Mouse (Mus musculus) cerebellum, adult 11 months (tissue): ENCODE results near the gene Pcnx3.
"Not testable (repeated sequence)": the region's sequence is repeated elsewhere in the genome, so short reads cannot be mapped to it uniquely, and the experiment has no call there.

ENCODE experiments used
- DNase-seq: peaks from one replicate; pipeline ENCODE4 v3.0.0; 2022

The Pcnx3 gene

DNA sequence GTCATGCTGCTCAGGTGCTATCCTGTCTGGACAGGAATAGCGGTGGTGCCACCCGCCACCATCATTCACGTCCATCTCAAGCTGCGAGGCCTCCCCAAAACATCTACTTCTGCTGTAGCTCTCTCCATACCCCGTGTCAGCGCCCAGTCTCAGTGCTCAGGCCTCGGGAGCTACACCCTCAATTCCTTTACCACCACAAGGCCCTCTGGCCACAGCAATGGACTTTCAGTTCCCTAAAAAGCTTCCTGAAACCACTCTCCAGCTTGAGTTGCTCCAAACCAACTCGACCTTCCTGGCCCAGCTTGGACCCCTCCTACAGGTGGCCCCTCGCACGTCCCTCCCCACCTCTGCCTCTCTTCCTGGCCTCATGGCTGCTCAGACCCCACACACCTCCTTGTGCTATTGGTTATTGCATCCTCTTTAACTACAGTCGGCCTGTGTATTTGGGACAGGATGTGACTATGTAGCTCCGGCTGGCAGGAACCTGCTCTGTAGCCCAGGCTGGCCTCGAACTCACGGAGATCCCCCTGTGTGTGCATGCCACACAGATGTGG is 23.3 kb upstream of the Pcnx3 start:
- no peak for DNase-seq

DNA sequence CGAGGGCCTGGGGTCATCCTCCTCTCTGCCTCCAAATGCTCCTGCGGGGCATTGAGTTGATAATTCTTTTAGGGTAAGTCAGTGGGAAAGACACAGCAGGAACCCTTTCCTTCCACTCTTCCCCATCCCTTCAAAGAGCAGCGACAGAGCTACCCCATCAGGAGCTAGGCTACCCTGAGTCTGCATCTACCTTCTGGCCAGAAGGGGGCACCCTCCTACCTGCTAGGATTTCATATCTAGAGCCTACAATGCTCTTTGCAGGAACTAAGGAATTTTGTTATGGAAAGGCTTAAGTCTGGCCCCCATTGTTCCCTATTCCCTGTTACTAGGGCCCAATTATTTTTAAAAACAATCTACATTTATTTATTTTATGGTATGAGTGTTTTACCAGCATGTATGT is 22.5 kb upstream of the Pcnx3 start:
- peak; percentile 70 for DNase-seq

DNA sequence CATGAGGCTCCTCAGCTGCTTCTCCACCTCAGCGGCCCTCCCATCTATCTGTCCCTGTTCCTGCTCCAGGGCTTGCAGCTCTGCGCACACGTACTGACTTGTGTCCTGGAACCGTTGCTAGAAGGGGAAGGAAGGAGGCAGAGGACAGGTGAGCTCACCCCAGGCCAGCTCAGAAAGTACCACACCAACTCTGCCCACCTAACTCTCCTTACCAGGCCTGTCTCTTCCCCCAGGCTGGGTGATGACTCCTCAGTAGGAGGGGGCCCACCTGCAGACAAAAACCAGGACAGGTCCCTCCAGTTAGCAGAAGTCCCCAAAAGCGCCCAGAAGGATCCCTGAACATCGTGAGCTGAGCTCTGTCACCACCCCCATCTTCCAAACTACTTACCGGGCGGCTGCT is 21.9 kb upstream of the Pcnx3 start:
- DNase-seq: no peak

DNA sequence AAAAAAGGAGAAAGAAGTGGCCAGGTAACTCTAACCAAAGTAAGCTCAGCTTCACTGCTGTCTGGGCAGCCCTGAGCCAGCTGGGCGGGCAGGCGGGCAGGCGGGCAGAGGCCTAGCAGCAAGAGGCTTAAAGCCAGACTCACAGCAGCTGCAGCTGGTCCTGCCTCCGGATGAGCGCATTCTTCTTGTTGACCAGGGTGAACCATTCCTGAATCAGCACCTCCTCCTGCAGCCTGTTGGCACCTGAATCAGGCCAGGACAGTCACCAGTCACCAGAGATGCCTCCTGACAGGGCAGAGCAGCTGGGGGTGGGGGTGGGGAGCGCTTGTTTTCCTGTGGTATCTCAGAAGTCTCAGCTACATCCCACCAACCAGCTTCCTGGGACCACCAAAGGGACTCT is 21.4 kb upstream of the Pcnx3 start:
- DNase-seq: no peak

DNA sequence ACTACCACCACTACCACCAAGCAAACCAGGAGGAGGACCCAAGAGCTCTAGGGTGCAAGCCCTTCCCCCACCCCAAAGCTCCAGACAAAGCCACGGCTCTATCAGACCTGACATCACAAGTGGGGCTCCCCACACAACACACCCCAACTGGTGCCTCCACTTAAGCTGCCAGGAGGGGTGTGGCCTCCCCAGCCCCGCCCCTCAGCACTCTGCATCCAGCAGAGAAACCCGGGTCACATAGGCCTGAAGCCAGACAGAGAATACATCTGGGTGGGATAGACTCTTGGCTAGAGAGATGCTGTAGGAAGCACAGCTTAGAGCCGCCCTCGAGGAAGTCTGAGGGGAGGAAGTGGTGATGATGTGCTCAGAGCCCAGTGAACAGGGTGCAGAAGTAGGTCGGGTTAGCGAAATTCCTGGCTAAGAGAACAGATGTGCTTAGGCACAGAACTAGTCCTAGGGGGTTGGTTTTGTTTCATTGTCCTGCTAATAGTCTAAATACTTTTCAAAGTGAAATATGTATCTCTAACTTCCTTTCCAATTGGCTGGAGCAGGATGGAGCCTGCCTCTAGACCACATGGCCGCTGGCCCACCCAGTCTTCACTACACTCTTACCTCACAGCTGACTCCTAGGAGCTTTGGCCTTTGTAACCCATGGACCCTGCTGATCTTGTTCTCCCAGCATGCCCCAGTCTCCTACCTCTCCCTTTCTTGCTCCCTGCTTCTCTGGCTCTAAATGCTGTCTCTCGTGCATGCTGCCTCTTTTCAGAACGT is 16.3 kb upstream of the Pcnx3 start:
- no peak for DNase-seq

DNA sequence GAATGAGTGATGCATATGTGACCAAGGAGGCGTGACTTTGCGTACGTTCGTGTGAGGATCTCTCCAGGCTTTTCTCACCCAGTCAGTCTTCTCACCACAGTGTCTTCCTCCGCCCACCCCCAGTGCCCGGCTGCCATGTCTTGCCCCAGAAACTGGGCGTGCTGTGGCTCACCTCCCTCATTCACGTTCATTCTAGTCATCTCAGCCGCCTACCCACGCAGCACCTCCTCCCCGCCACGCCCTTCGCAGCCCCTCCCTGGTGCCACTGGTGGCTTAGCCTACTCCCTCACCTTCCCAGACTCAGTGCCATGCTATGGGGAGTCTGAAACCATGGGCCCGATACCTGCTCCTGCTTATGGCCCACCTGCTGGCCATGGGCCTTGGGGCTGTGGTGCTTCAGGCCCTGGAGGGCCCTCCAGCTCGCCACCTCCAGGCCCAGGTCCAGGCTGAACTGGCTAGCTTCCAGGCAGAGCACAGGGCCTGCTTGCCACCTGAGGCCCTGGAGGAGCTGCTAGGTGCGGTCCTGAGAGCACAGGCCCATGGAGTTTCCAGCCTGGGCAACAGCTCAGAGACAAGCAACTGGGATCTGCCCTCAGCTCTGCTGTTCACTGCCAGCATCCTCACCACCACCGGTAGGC is 15.6 kb upstream of the Pcnx3 start, which contains the start of gene Kcnk7:
TSS of gene Kcnk7 (plus strand) at position 205 of the 638 bp plus-strand sequence.
- no peak for DNase-seq

DNA sequence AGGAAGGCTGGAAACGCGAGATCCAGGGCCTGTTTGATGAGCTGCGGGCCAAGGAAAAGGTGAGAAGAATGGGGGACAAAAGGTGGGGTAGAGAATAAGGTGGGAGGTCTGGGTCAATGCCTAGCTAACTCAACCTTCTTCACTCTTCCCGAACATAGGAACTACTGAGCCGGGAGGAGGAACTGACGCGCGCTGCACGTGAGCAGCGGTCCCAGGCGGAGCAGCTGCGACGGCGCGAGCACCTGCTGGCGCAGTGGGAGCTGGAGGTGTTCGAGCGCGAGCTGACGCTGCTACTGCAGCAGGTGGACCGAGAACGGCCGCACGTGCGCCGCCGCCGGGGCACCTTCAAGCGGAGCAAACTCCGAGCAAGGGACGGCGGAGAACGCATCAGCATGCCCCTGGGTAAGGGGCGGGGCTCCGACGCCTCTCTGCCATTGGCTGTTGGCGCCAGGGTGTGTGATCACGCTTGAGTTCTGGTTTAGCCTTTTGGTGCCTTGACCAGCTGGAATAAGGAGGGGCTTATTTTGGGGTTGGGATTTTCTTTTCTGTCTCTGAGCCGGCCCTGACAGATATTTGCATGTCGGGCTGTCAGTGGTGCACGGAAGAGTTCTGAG is 7.2 kb upstream of the Pcnx3 start:
- no peak for DNase-seq

DNA sequence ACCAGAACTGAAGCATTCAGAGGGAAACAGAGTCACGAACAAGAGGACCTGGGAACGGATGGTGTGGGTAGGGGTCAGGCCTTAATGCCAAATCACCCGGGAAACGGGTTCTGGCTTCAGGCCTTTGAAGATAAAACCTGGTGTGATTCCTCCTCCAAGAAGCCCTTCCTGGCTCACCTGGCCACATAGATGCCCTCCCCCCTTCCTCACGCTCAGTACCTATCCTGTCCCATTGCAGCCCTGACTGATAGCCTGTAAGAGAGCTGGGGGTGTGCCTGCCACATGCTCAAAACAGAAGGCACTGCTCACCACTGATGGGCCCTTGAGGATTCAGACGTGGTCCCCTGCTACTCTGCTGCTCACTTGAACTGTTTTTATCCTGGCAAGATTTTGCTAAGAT is 5.1 kb upstream of the Pcnx3 start:
- DNase-seq: no peak

DNA sequence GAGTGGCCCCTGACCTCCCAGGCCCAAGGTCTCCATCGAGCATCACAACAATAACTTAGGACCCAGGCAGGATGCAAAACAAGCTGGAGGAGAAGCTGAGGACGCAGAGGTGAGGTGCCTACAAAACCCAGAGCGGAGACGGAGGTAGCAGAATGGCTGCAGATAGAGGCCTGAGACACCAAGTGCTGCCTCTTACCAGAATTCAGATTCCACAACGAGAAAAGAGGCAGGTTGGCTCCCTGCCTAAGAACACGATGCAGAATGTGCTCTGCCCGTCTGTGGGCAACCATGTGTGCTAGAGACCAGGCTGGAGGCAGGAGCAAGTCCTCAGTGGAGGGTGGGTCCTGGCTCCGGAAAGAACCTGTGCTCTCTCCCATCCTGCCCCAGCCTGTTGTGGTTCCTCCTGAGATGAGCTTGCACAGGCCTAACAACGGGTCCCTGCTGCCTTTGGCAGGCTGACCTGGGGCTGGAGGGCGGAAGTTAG is 4.2 kb upstream of the Pcnx3 start:
- DNase-seq: no peak

DNA sequence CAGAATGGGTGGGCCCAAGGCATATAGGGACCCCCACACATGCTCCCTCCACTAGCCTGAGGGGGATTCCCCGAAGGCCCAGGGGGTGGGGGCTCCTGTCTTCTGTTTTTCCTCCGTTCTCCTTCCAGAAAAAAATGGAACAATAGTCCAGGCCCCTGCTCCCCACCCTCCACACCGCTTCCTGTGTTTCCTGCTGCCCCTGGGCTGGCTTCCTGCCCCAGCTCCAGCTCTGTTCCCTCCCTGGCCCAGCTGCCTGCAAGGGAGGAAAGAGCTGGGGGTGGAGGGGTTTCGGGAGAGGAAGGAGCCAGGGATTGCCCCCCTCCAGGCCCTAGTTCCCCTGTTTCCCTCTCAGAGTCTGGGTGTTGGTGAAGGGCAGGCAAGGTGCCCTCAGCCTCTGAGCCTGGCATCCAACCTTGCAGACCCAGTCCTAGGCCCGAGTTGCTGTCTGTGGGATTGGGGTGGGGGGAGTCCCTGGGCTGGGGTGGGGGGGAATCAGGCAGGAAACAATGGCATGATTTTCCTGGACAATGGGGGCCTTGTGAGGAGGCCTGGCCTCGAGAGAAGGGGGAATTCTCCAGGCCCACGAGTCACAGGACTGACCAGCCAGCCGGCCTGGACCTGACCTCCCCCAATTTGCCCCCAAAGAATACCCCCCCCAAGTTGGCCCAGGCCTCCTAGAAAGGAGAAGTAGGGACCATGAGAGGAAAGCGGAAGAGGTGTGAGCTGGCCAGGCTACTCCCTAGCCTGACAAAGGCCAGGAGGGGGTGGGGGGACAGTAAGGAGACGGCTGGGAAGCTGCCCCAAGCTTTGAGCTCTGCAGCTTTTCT is 3.6 kb upstream of the Pcnx3 start:
- no peak for DNase-seq

DNA sequence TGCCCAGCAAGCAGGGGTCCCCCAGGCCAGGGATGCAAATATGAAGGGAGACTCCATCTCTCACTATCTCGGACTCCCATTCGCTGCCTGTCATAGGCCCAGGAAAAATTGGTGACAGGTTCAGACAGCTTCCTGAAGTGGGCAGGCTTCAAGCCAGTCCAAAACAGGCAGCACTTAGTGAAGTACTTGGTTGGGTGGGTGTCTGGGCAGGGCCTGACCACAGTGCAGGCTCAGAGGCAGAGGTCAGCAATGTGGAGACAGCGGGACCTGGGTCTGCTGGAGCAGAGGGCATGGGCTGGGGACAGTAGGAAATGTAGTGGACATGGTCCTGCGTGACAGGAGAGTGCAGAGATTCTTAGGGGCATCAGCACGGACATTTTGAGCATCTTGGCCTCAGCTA is 2.9 kb upstream of the Pcnx3 start:
- no peak for DNase-seq

DNA sequence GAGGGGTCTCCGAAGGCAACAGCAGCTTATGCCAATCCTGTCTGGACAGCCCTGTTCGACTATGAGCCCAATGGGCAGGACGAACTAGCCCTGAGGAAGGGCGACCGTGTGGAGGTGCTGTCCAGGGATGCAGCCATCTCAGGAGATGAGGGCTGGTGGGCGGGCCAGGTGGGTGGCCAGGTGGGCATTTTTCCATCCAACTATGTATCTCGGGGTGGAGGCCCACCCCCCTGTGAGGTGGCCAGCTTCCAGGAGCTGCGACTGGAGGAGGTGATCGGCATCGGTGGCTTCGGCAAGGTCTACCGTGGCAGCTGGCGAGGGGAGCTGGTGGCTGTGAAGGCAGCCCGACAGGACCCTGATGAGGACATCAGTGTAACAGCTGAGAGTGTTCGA is 1.6 kb upstream of the Pcnx3 start:
- DNase-seq: peak; percentile 58

DNA sequence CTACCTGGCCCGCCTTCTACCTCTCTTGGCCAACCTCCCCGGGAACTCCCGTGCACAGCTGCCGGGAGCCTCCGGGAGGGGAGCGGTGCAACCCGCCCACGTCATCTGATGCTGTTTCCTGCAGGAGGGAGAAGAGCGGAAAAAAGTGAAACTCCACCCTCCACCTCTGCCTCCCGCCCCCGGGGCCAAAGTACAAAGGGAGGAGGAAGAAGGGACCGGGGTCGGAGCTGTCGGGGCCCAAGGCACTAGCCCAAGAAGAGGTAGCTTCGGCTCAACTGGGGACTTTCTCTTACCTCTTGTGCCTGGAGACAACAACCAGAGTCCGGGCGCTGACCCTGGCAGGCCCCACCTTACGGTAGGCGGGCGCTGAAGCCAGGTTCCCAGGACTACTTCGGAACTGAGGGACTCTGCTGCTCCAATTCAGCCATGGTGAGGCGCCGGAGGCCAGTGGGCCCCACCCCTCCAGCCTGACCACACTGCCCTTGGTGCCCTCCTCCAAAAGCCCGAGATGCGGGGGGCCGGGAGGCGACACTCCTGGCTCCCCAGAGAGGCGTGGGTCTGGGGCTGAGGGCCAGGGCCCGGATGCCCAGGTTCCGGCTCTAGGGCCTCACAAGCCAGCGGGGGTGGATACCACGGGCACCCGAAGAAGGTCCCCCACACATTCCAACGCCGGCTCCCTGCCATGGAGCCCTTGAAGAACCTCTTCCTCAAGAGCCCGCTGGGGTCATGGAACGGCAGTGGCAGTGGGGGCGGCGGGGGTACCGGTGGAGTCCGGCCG is 1.0 kb upstream of the Pcnx3 start:
- peak; percentile 63 for DNase-seq

DNA sequence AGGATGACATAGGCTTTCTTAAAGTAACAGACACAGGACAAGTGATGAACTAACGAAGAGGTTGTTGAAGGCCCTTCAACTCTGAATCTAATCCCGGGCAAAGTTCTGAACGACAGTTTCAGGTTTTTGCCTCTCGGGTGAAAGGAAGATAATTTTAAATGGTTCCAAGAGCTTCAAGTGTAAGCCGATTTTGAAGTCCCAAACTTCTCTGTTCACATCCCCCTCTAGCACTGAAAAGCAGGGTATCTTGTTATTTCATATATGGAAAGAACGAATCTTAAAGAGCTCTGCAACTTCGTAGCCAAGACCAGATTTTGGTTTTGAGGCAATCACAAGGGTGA is 350 bp upstream of the Pcnx3 start:
- no peak for DNase-seq

DNA sequence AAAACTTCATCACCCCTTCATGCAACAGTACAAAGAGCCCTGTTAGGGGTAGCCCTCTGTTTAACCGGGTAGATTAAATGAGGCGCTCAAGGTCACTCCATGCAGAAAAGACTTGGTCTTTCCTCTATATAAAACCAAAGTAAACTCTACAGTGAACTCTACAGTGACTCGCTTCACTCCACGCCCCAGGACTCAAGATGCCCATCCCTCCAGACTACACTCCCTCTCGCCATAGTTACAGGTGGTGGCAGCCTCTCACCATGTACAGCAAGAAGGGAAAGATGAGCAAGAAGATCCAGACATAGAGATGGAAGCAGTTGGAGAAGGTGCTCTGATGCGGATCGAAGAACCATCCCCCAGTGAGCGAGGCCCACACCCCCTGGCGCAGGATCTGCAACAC is 970 bp downstream of the Pcnx3 start:
- no peak for DNase-seq

DNA sequence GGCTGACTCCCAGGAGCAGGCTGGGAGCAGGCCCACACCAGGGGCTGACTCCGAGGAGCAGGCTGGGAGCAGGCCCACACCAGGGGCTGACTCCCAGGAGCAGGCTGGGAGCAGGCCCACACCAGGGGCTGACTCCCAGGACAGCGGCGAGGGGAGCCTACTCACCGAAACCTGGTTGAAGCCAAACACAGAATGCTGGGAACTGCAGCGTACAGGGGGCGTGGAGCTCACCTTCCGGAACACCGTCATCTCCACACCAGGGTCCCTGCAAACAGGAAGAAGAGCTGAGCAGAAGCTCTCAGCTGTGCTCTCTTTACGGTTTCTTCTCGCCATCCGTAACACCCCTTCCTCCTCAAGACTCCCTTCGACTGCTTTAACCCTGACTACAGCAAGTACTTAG is 1.8 kb downstream of the Pcnx3 start:
- not testable (repeated sequence) for DNase-seq

DNA sequence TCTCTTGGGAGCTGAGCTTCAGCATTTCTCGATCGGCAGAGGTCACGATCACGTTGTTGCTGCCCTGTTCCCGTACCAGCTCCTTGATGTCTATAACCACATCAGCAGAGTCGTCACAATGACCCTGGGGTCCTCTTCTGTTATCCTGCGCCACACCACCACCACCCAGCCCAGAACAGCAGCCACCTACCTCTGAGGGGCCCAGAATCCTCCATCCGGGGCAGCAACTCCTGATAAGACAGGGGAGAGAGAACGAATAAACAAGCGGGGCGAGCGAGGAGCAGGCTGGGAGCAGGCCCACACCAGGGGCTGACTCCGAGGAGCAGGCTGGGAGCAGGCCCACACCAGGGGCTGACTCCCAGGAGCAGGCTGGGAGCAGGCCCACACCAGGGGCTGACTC is 2.3 kb downstream of the Pcnx3 start:
- no peak for DNase-seq

DNA sequence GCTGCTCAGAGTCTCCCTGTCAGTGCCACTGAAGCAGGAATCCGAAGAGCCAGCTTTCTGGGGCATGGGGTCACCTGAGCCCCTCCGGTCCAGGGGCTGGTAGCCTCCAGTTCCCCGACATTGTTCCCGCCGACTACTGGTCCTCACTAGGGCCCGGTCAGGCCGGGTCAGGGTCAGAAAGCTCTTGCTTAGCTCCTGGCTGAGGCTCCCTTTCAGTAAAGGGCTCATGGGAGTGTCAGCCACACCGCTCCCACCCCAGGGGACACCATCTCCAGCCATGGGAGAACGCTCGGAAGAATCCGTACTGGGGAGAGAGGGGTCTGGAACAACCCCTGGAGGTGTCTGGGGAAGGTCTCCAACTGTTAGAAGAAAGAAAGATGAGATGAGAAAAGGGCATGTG is 2.8 kb downstream of the Pcnx3 start:
- DNase-seq: no peak

DNA sequence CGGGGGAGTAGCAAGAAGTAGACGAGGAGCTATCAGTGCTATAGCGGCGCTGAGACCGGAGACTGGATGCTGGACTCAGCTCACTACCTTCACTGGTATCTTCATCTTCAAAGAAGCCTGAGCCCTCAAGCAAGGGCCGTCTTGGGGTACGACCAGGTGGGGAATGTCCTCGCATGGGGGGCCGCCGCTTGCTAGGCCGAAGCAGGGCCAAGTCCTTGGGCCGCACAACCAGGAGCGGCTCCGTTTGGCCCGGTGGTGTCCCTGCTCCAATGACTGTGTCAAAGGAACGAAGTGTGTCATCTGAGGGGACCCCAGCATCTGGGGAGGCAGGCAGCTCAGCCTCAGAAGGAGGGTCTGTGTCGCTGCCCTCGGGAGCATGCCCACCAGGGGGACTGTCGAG is 3.3 kb downstream of the Pcnx3 start:
- DNase-seq: no peak

DNA sequence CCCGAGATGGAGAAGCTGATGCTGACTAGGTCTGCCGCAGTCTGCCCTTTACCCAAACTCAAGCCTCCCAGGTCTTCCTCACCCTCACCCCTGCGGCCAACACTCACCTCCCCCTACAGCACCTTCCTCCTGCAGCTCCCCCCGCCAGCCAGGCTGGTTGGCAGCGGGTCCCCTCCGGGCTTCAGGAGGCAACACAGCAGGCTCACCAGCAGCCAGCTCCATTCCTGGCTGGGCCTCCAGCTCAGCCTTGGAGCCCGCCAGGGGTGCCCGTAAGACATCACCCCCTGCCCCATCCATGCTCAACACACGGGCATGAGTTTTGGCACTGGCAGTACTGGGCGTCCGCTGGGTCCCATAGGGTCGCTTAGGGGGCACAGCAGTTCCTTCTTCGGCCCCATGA is 3.7 kb downstream of the Pcnx3 start:
- DNase-seq: no peak

DNA sequence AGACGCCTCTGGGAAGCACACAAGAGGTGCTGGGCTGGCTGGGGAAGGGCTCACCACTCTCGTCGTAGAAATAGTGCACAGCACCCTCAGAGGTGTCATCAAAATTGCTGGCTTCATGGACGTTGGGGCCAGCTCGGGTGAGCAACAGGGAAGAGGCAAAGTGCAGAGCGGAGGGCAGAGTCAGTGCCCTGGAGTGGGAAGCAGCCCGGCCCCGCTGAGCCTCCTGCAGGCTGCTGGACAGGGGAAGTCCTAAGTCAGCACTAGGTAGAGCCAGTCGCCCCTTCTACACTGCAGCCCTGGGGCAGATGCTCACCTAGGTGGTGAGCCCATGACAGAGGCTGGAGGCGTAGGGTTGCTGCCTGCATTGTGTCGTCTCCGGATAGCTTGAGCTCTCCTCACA is 4.5 kb downstream of the Pcnx3 start:
- no peak for DNase-seq

DNA sequence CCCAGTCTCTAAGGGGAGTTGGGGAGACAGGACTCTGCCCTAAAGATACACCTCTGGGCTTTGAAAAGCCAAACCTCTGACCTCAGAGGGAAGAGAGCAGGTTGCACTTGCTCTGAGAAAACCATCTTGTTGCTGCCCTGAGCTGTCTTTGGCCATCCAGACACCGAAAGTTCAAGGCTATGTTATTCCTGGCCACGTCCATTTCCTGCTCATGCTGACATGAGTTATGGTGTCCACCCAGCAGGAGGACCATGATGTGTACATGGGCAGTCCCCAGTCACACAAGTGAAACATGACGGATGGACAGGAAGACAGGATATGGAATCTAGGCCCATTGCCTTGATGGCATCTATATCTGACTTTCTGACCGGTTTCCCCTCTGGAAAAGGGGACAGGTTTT is 8.3 kb downstream of the Pcnx3 start:
- no peak for DNase-seq
